Mouse (Mus musculus): ENCODE data around the gene Wdr76.
"Not testable (repeated sequence)": the region's sequence is repeated elsewhere in the genome, so short reads cannot be mapped to it uniquely, and the experiment has no call there.

GRCm38 (mm10) chr2:121475306-121475705 lies 31.2 kb upstream of the Wdr76 start:
- TF ChIP-seq POLR2A, CTCF (IDR thresholded peaks at IDR 0.05; ENCODE audit: extremely low read depth, insufficient read depth, low read length): not testable (repeated sequence)
